Mouse (Mus musculus): ENCODE data around the gene Abca17. TPM values are rescaled to one million over a fixed set of nuclear protein-coding genes. Genes with fewer than 3 reads are reported as not detected.

The Abca17 gene
- polyA plus RNA-seq, 1 experiment = not detected

- Histone ChIP-seq H3K36me3 (ENCODE audit: control insufficient read depth, insufficient read depth) (no peaks in the 10 kb centered on the region), H3K79me2 (ENCODE audit: control insufficient read depth, insufficient read depth) (no peaks in the 10 kb centered on the region), H3K4me3 (ENCODE audit: insufficient read depth, poor library complexity, severe bottlenecking) (no peak overlapping the region), H3ac (ENCODE audit: control insufficient read depth, insufficient read length, low read depth) (no peak overlapping the region), H3K79me3 (ENCODE audit: low read depth) (no peaks in the 10 kb centered on the region), H3K27me3 (ENCODE audit: control insufficient read depth, insufficient read depth, insufficient read length) (no peaks in the 10 kb centered on the region)
- TF ChIP-seq FOSL1 (IDR thresholded peaks at IDR 0.05; ENCODE audit: insufficient read depth, low read length, poor library complexity, severe bottlenecking) (no peak), USF1 (IDR thresholded peaks at IDR 0.05; ENCODE audit: low read depth) (no peak), MYOD1 (IDR thresholded peaks at IDR 0.05; ENCODE audit: control insufficient read depth, insufficient read length, low read depth) (no peak), CEBPB (IDR thresholded peaks at IDR 0.05; ENCODE audit: low read depth) (no peak), CTCF (IDR thresholded peaks at IDR 0.05; ENCODE audit: control insufficient read depth, insufficient read depth, insufficient read length) (no peak)
These were observed 6.2 kb downstream of the Abca17 start for GRCm38 (mm10) chr17:24344672-24345071.

- Histone ChIP-seq H3ac (ENCODE audit: control insufficient read depth, insufficient read length, low read depth) (no peak overlapping the region), H3K4me3 (ENCODE audit: insufficient read depth, poor library complexity, severe bottlenecking) (no peak overlapping the region), H3K79me2 (ENCODE audit: control insufficient read depth, insufficient read depth) (no peaks in the 10 kb centered on the region), H3K27me3 (ENCODE audit: control insufficient read depth, insufficient read depth, insufficient read length) (peaks cover 11% of the 10 kb centered on the region), H3K36me3 (ENCODE audit: control insufficient read depth, insufficient read depth) (no peaks in the 10 kb centered on the region), H3K79me3 (ENCODE audit: low read depth) (no peaks in the 10 kb centered on the region)
- TF ChIP-seq CEBPB (IDR thresholded peaks at IDR 0.05; ENCODE audit: low read depth) = no peak
- TF ChIP-seq USF1 (IDR thresholded peaks at IDR 0.05; ENCODE audit: low read depth) = no peak
- no peak for TF ChIP-seq CTCF (IDR thresholded peaks at IDR 0.05; ENCODE audit: control insufficient read depth, insufficient read depth, insufficient read length)
- no peak for TF ChIP-seq FOSL1 (IDR thresholded peaks at IDR 0.05; ENCODE audit: insufficient read depth, low read length, poor library complexity, severe bottlenecking)
- no peak for TF ChIP-seq MYOD1 (IDR thresholded peaks at IDR 0.05; ENCODE audit: control insufficient read depth, insufficient read length, low read depth)
- TF ChIP-seq MAX (IDR thresholded peaks at IDR 0.05) = no peak
- TF ChIP-seq MYOG (IDR thresholded peaks at IDR 0.05; ENCODE audit: control insufficient read depth, extremely low read depth, insufficient read length) = no peak
These were observed 23.2 kb downstream of the Abca17 start for GRCm38 (mm10) chr17:24327656-24328055.

- no peaks in the 10 kb centered on the region for H3K79me2 ChIP-seq (ENCODE audit: control insufficient read depth, insufficient read depth)
- no peaks in the 10 kb centered on the region for H3K79me3 ChIP-seq (ENCODE audit: low read depth)
- TF ChIP-seq CTCF (IDR thresholded peaks at IDR 0.05; ENCODE audit: control insufficient read depth, insufficient read depth, insufficient read length) (no peak), FOSL1 (IDR thresholded peaks at IDR 0.05; ENCODE audit: insufficient read depth, low read length, poor library complexity, severe bottlenecking) (no peak), CEBPB (IDR thresholded peaks at IDR 0.05; ENCODE audit: low read depth) (no peak), MAX (IDR thresholded peaks at IDR 0.05) (no peak), USF1 (IDR thresholded peaks at IDR 0.05; ENCODE audit: low read depth) (no peak), MYOD1 (IDR thresholded peaks at IDR 0.05; ENCODE audit: control insufficient read depth, insufficient read length, low read depth) (no peak)
- H3K36me3 ChIP-seq (ENCODE audit: control insufficient read depth, insufficient read depth) = no peaks in the 10 kb centered on the region
- H3ac ChIP-seq (ENCODE audit: control insufficient read depth, insufficient read length, low read depth) = no peak overlapping the region
- H3K27me3 ChIP-seq (ENCODE audit: control insufficient read depth, insufficient read depth, insufficient read length) = peaks cover 5% of the 10 kb centered on the region
- no peak overlapping the region for H3K4me3 ChIP-seq (ENCODE audit: insufficient read depth, poor library complexity, severe bottlenecking)
These were observed 25.8 kb downstream of the Abca17 start for GRCm38 (mm10) chr17:24325051-24325450.

GRCm38 (mm10) chr17:24320826-24321225, 30.0 kb downstream of the Abca17 start:
- no peak overlapping the region for H3K4me3 ChIP-seq (ENCODE audit: insufficient read depth, poor library complexity, severe bottlenecking)
- no peaks in the 10 kb centered on the region for H3K79me2 ChIP-seq (ENCODE audit: control insufficient read depth, insufficient read depth)
- H3K79me3 ChIP-seq (ENCODE audit: low read depth) = no peaks in the 10 kb centered on the region
- H3K27me3 ChIP-seq (ENCODE audit: control insufficient read depth, insufficient read depth, insufficient read length) = peaks cover 5% of the 10 kb centered on the region
- no peaks in the 10 kb centered on the region for H3K36me3 ChIP-seq (ENCODE audit: control insufficient read depth, insufficient read depth)
- H3ac ChIP-seq (ENCODE audit: control insufficient read depth, insufficient read length, low read depth) = no peak overlapping the region
- TF ChIP-seq MAX (IDR thresholded peaks at IDR 0.05) (no peak), FOSL1 (IDR thresholded peaks at IDR 0.05; ENCODE audit: insufficient read depth, low read length, poor library complexity, severe bottlenecking) (no peak), MYOD1 (IDR thresholded peaks at IDR 0.05; ENCODE audit: control insufficient read depth, insufficient read length, low read depth) (no peak), MYOG (IDR thresholded peaks at IDR 0.05; ENCODE audit: control insufficient read depth, extremely low read depth, insufficient read length) (no peak), CEBPB (IDR thresholded peaks at IDR 0.05; ENCODE audit: low read depth) (no peak), CTCF (IDR thresholded peaks at IDR 0.05; ENCODE audit: control insufficient read depth, insufficient read depth, insufficient read length) (no peak), USF1 (IDR thresholded peaks at IDR 0.05; ENCODE audit: low read depth) (no peak)

GRCm38 (mm10) chr17:24307500-24307899, 43.4 kb downstream of the Abca17 start:
- TF ChIP-seq FOSL1 (IDR thresholded peaks at IDR 0.05; ENCODE audit: insufficient read depth, low read length, poor library complexity, severe bottlenecking) = no peak
- TF ChIP-seq CTCF (IDR thresholded peaks at IDR 0.05; ENCODE audit: control insufficient read depth, insufficient read depth, insufficient read length) = peak; percentile 46

GRCm38 (mm10) chr17:24300651-24301050, 50.2 kb downstream of the Abca17 start:
- no peak overlapping the region for H3K4me3 ChIP-seq (ENCODE audit: insufficient read depth, poor library complexity, severe bottlenecking)
- H3K36me3 ChIP-seq (ENCODE audit: control insufficient read depth, insufficient read depth) = no peaks in the 10 kb centered on the region
- no peak overlapping the region for H3ac ChIP-seq (ENCODE audit: control insufficient read depth, insufficient read length, low read depth)
- TF ChIP-seq FOSL1 (IDR thresholded peaks at IDR 0.05; ENCODE audit: insufficient read depth, low read length, poor library complexity, severe bottlenecking) = no peak
- TF ChIP-seq CTCF (IDR thresholded peaks at IDR 0.05; ENCODE audit: control insufficient read depth, insufficient read depth, insufficient read length) = no peak
- no peak for TF ChIP-seq USF1 (IDR thresholded peaks at IDR 0.05; ENCODE audit: low read depth)
- TF ChIP-seq CEBPB (IDR thresholded peaks at IDR 0.05; ENCODE audit: low read depth) = no peak
- H3K79me2 ChIP-seq (ENCODE audit: control insufficient read depth, insufficient read depth) = no peaks in the 10 kb centered on the region
- H3K27me3 ChIP-seq (ENCODE audit: control insufficient read depth, insufficient read depth, insufficient read length) = peaks cover 15% of the 10 kb centered on the region
- no peaks in the 10 kb centered on the region for H3K79me3 ChIP-seq (ENCODE audit: low read depth)

More at GRCm38 (mm10) chr17:24307500-24307899, 43.4 kb downstream of the Abca17 start:
- Histone ChIP-seq H3K27me3 (ENCODE audit: control insufficient read depth, insufficient read depth, insufficient read length) (peaks cover 10% of the 10 kb centered on the region), H3K79me2 (ENCODE audit: control insufficient read depth, insufficient read depth) (no peaks in the 10 kb centered on the region), H3ac (ENCODE audit: control insufficient read depth, insufficient read length, low read depth) (no peak overlapping the region), H3K4me3 (ENCODE audit: insufficient read depth, poor library complexity, severe bottlenecking) (no peak overlapping the region), H3K36me3 (ENCODE audit: control insufficient read depth, insufficient read depth) (no peaks in the 10 kb centered on the region), H3K79me3 (ENCODE audit: low read depth) (no peaks in the 10 kb centered on the region)
